Mouse (Mus musculus): Measurements from ENCODE around the gene Zdhhc18.
"Not testable (repeated sequence)": the region's sequence is repeated elsewhere in the genome, so short reads cannot be mapped to it uniquely, and the experiment has no call there.

Zdhhc18 gene

DNA sequence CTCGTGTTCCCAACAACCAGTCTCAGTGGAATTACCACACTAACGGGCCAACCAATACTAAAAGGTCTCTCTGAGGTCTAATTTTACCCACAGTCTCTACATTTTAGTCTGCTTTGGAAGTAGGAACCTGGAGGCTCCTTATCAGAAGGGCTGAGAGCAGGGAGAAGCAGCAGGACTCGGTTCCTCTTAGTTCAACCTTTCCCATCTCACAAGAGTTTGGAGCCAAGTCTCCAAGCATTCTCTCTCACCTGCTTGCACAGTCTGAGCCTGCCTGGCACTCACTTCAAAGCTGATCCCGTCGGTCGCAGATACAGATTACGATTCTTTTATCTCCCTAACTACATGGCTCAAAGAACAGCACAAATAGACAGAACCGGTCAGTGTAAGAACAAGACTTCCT lies 13.0 kb upstream of the Zdhhc18 start:
- DNase-seq: no peak

DNA sequence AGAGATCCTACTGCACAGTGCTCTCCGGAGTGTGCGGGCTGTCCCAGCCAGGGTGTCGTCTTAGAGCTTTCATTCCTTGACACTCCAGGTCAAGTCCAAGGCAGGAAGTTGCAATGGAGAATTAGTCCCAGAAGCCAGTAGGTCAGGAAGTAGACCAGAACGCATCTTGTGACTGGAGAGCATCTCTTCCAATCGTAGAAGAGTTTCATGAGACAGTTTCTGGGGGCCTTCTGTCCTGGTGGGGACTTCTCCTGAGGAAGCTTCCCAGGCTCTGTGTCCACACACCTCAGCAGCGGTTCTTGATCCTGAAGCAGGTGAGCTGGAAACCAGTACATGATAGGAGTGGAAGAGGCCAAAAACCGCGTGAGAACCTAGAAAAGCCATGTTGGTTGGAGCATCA lies 12.5 kb upstream of the Zdhhc18 start:
- no peak for DNase-seq

DNA sequence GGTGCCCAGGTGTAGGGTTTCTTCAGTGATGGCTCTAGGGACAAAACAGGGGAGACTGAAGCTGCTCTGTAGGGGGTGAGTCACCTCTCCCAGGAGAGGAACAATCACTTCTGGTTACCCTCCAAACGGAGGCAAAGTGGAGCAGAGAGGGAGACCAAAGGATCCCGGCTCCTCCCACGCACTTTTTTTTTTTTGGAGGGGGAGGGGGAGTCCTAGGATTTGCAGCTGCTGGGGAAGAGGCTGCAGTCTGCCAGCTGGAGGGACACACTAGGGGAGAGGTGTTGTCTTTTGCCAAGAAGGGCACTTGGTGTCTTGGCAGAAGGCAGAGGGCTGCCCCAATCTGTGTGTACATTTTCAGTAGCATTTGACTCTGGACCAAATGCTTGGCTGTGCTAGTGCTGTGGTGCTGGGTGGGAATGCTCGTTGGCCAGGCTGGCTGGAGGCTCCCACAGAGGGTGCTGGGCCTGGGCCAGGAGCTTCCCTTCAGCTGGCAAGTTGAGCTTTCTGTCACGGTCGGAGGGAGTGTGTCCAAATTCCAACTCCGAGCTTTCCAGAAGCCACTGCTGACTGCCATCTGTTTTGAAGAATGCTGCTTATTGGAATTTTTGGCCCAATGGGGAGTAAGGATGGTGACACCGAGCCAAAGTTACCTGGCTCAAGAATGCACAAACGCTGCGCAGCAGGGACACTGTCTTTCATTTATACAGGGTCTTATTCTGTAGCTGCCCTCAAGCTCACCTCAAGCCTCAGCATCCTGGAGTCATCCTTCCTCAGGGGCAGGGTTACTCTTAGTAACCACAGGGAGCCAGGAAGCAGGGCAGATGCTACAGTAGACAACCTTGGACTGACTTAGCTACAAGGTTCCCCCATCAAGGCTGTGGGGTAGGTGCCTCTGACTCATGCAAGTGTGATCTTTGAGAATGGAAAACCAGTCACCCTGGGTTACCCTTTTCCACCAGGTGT lies 10.5 kb upstream of the Zdhhc18 start:
- peak; percentile 89 for DNase-seq

DNA sequence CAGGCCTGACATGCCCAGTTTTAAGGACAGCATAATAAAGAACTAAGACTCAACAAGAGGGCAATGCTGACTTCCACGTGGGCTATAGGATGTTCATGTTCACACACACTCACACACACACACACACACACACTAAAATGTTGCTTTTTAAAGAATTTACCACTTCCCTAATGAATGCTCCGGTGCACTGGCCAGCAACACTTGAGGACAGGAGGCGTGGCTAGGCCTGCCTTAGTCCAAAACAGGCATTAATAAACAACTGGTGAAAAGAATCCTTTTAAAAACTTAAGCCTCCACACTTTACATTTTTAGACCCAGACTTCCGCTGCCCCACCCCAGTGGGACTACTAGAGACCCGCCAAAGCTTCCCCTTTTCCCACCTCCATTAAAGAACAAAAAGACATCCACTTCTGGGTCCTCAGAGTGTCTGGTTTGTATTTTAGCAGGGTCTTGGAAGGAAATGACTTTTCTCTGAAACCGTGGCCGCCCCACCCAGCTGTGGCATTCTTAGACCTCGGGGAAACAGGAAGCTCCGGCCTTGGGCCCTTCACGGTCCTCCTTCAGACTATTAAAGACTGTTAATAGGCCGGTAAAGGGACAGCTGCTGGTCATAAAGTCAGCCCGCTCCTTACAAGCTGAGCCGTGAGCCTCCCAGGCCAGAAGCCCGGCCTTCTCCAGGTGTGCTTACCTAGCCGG lies 9.7 kb upstream of the Zdhhc18 start:
- no peak for DNase-seq

DNA sequence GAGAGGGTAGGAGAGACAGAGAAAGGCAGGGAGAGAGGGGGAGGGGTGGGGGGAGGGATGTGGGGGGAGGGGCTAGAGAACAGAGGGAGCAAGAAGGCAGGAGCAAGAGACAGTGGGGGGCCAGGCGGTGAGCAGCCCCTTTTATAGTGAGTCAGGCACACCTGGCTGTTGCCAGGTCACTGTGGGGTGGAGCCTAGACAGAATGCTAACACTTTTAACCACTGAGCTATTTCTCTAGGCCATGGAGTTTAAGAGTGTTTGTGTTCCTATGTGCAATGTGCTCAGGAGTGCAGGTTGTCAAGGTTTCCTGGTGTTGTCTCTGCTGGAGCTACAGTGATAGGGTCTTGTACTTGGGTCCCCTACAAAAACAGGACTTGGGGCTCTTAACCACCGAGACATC lies 8.8 kb upstream of the Zdhhc18 start:
- DNase-seq: no peak

DNA sequence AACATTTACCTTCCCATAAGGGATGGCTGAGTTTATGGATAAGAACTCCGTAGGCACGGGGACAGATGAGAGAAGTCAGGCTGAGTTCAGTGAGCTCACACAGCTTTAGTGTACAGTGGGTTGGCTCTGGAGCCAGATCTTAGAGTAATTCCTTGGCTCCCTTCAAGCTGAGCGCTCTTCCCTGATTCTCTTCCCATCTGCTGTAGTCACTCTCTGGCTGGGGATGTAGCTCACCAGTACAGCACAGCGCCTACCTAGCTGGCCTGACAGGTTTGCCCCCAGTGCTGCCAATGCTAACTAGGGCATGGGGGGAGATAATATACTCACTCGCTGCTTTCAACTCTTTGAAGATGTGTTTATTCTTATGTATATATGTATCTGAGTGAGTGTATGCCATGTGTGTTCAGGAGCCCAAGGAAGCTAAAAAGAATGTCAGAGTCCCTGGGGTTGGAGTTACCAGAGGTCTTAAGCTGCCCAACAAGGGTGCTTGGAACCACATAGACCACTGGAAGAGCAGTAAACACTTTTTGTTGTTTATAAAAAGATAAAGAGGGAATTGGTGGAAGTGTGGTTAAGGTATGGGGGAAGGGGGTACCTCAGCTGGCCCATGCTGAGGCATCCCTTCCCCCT lies 8.0 kb upstream of the Zdhhc18 start:
- no peak for DNase-seq

DNA sequence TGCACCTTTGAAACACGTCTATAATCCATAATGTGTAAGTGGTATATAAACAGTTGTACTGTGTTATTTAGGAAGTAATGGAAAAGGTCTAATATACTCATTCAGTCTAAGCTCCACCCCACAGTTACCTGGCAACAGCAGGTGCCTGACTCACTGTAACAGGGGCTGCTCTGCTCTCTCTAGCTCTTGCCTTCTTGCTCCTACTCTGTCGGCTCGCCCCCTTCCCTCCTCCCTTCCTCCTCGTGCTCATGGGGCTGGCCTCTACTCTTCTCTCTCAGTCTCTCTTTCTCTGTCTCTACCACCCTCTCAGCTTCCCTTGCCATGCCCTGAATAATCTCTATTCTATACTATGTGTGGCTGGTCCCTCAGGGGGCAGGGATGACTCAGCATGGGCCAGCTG lies 7.0 kb upstream of the Zdhhc18 start:
- no peak for DNase-seq

DNA sequence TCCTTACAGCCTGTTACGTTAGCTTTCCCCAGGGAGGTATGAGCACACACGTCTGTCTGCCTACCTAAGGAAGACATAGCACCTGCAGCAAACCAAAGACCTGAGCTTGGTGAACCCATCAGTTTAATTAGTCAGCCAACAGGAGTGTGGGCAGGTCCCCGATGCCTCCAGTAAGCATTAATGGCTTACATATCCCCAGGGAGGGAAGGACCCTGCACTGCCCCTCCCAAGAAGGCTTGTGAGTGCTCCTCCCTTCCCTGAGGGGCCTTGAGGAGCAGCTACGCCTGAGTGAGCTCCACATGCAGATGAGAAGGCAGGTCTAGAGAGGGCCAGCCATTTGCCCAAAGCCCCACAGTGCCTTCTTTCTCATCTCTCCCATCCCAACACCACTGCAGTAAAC lies 6.3 kb upstream of the Zdhhc18 start:
- no peak for DNase-seq

DNA sequence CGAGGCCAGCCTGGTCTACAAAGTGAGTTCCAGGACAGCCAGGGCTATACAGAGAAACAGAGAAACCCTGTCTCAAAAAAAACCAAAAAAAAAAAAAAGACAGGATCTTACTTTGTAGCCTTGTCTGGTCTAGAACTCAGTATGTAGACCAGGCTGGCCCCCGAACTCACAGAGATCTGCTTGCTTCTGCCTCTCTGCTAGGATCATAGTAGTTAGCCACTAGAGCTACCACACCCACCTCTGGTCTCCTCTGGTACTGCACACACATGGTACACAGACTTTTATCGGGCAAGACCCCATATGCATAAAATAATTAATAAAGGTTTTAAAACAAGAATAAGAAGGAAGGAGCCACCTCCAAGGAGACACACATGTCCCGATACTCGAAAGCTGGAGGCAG lies 4.1 kb upstream of the Zdhhc18 start:
- DNase-seq: not testable (repeated sequence)

DNA sequence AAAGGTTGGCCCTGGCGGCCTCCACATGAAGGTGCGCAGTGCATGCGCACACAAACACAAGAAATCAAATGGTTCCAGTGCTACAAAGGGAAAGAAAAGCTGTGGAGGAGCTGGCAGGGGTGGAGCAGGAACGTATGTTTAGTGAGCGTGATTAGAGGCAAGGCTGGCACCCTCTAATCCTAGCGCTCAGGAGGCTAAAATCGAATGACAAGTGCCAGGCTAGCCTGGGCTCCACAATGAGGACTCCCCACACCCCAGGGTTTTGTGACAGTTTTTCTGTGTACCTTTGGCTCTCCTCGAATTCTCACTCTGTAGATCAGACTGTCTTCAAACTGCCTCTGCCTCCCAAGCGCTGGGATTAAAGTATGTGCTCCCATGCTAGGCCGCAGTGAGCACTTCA lies 2.8 kb upstream of the Zdhhc18 start:
- DNase-seq: no peak

DNA sequence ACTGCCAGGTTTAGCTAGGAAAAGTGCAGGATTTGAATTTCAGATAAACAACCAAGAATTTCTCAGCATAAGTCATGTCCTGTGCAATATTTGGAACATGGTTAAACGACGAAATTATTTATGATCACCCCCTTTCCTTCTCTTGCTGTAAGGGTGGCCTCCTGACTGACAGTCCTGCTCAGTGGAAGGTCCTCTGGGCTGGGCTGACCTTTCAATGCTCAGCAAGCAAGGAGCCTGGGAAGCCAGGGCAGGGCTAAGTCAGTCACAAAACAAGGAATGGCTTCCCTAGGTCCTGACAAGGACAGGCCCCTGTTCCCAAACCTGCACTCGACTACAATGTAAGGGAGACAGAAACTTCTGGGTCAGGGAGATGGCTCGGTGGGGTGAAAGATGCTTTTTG lies 2.0 kb upstream of the Zdhhc18 start:
- DNase-seq: no peak

DNA sequence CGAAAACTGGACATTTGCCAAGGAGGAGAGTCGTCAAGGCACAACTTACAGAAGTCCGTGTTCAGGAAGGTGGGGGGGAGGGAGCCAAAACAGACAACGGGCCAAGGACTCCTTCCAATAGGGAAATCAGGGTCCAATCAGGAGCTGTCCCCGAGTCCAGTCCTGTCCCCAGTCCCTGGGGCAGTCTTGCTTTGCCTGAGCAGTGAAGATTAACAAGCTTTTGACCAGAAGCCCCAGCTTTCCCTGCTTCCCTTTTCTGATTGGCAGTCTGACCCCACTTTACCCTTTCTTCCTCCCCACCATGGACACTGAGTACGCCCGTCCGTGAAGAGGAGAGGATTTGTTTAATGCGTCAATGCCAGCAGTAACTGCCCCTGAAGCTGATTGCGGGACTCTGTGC lies 1.5 kb upstream of the Zdhhc18 start:
- no peak for DNase-seq

DNA sequence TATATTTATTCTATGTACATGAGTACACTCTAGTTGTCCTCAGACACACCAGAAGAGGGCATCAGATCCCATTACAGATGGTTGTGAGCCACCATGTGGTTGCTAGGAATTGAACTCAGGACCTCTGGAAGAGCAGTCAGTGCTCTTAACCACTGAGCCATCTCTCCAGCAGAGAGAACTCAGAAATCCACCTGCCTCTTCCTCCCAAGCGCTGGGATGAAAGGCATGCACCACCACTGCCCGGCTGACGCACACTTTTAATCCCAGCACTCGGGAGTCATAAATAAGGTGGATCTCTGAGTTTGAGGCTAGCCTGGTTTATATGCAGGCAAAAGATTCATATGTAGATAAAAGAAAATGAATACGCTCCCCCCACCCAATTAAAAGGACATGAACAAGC lies 490 bp downstream of the Zdhhc18 start:
- not testable (repeated sequence) for DNase-seq

DNA sequence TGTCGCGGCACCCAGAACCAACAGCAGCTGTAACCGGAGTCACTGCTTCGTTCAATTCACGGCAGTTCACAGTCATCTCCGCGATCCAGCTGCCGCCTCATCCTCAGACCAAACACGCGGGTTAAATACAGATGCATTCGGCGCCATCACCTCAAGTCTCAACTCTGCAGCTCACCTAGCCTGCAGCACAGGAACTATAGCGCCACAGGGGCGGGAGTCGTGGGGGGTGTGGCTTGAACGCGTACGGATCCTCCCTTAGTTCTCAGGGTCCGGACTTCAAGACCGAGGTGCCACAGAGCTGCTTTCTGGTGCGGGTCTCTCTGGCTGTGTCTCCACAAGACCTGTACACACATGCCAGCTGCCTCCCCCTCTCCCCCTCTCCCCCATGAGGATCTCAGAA lies 4.3 kb downstream of the Zdhhc18 start:
- no peak for DNase-seq

DNA sequence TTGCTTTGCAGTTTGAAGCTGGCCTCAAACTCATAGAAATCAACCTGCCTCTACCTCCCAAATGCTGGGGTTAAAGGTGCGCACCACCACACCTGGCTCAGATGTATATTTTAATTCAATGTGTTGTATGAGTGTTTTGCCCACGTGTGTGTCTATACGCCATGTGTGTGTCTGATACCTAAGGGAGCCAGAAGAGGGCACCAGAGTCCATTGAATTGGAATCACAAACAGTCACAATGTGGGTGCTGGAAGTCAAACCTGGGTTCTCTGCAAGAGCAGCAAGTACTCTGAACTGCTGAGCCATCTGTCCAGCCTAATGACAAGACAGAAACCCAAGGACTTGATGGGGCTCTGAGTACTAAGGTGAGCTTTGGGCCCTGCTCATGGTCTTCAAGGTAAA lies 4.8 kb downstream of the Zdhhc18 start:
- DNase-seq: no peak

DNA sequence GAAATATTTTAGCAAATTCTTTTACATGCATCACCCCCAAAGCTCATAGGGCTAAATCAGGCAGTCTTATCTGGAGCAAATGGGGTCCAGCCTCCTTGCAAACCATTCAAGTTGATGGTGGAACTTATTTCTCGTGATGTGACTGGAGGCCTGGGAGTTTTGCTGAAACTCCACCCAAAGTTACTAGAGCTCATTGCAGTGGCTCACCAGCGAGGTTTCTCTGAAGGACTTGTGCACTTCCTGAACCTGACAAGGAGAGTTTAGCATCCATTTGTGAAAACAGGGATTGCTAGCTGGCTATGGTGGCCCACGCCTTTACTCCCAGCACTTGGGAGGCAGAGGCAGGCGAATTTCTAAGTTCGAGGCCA lies 15.9 kb downstream of the Zdhhc18 start:
- DNase-seq: no peak

DNA sequence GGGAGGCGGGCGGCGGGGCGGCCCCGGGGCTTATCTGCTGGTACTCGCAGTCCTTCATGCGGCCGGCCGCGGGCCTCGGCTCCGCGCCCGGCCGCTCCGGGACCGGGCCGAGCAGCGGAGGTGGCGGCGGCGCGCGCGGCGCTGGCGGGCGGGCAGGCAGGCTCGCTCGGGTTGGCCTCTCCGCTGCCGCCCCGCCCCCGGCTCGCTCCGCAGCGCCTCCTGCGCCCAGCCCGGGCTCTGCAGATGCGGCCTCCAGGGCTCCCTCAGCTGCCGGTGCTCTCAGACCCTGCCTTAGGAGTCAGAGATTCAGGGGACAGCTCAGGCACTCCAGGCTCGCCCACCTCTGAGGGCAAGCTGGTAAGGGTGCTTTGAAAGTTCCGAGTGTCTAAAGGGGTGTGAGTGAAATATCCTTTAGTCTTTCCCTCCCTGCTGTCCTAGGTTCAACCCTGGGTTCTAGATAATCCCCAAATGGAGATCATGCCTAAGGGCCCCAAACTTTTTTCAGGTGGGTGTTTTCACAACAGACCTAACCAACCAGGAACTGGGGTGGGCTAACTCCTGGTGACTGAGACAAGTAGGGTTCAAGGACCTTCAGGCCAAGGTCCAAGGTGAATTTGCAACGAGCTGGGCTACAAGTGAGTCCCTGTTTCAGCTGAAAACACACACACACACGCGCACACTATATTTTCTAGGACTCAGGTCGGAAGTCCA lies 16.5 kb downstream of the Zdhhc18 start:
- peak; percentile 88 for DNase-seq

DNA sequence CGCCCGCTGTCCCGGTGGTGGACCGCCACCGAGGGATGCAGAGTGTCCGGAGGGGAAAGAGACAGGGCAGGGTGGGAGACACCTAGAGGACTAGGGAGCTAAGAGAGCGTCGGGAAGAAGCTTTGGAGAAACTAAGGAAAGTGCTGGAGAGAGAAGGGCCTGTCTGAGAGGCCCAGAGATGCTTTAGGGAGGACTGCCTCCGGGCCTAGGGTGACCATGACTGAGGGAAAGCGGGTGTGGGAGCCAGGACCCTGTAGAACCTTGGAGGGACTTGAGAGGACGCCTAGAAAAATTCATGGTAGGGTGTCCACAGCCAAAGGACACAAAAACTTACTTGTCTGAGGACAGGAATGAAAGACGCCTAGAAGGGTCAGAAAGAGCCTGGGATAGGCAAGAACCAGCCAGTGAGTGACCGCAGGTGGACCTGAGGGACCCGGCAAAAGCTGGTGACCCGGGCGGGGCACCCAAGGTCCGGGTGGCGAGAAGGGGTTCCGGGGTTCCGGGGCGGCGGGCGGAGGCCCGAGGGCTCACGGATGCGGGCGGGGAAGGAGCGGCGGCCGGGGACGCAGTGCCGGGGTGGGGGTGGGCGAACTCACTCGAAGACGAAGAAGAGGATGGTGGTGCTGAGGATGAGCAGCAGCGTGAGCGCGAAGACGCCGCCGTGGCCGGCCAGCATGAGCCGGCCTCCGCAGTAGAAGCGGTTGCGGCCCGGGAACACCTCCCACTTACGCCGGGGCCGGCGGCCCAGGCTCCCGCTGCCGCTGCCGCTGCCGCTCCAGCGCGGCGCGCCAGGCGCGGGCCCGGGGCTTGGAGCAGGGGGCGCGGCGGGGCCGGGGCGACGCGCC lies 17.2 kb downstream of the Zdhhc18 start:
- DNase-seq: no peak

DNA sequence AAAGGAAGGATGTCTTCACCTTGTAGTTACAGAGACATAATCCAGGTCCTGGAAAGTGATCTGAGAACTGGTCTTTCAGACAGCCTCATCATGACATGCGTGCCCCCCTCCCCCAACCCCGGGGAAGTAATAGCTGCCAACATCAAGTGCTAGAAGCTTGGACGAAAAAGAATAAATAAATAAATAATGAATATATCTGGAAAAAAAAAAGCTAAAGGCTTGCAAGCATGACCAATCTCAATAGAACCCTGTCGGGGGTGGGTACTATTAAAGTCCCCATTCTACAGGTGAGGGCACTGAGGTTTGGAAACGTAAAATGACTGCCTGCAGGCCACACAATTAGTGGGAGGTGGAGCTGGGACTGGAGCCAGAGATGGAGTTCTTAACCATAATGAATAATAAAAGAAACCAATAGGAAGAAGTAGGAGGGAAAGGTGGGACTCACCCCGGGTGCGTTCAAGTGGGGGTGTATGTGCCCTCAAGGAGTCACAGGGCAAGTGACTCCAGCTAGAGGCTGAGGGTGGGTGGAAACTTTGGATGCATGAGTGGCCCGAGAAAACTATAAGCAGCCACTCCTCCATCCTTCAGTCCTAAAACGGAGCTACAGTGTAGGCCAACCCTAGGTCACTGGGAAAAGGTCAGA lies 18.1 kb downstream of the Zdhhc18 start:
- DNase-seq: no peak

DNA sequence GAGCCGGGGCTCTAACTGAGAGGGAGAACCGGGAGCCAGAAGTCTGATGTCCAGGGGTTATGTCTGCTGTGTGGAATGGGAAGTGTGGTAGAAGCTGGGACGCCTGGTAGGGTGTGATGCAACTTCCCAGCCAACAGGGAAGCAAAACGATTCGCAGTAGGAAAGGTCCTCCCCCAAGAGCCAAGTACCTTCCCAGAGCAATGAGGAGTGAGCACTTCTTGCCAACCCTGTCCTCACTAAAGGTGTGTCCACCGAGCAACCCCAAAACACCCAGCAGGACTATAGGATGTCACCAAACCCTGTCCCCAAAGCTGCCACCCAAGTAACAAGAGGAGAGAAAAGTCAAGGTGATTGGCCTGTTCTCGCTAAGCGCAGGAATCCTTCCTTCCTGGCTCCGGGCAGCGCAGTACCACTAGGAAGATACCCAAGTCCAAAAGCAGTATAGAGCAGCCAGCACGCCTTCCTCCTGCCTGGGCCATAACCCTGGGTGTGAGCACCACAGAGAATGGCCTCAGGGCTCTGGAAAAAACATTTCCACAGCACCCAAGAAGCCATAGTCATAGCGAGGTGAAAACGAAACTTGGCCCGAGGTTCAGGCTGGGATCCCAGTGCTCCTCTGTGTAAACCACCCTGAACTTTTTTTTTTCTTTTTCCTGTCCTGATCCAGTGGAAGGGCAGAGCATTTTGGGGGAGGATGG lies 18.7 kb downstream of the Zdhhc18 start:
- DNase-seq: no peak

DNA sequence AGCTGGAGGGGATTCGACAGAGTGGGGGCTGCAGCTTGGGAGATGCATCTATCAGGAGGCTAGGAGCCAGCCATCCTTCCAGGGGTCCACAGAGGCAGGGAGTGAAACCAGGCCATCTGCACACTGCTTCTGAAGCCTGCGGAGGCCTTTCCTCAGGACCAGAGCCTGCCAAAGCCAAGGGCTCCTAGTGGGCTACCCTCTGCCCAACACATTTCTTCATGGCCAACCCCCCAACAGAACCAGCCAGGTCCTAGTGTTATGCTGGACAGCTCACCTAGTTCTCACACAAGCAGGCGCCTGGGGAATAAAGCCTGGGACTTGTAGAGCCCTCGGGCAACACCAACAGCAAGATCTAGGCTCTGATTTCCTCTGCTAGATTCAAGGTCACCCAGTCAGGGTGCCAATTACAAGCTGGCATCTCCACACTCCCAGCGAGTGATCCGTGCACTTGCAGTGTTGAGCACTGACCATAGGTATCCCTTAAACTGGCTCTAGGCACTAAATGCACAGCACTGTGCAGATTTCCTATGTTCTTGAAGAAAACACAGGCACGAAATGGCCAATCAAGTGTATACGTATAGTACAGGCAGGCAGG lies 19.5 kb downstream of the Zdhhc18 start:
- DNase-seq: no peak

All from right cerebral cortex, postnatal 4 days (tissue).